Mouse (Mus musculus): ENCODE measurements around the gene Srsf12. TPM values are rescaled to one million over a fixed set of nuclear protein-coding genes. Genes with fewer than 3 reads are reported as not detected.

Srsf12 gene
- polyA plus RNA-seq (2014; fragmentation: Nextera tagmentation; extraction: Ambion mirVana) = 9.5 and 10.9 TPM in 2 replicates

- H3K27ac ChIP-seq (ENCODE audit: low read depth, low read length) = no peak within 1 kb of the TSS
- peak within 1 kb of the TSS; percentile 100 for H3K4me2 ChIP-seq (ENCODE audit: low read depth)
- WGBS = 3% methylated on average over 53 of the region's 65 CpGs
- H3K9ac ChIP-seq (ENCODE audit: low read length) = peak within 1 kb of the TSS; percentile 84
- H3K36me3 ChIP-seq (ENCODE audit: control insufficient read depth, insufficient read depth, low read length) = no peaks in the 10 kb centered on the region
- H3K27me3 ChIP-seq (ENCODE audit: control insufficient read depth, insufficient read depth, low read length) = no peaks in the 10 kb centered on the region
- ATAC-seq (ENCODE audit: insufficient read depth, low FRiP score, low TSS enrichment) = peak; percentile 66
- H3K9me3 ChIP-seq (ENCODE audit: control insufficient read depth, low read length) = no peaks in the 10 kb centered on the region
- H3K4me1 ChIP-seq (ENCODE audit: control insufficient read depth, insufficient read depth, low read length) = no peaks in the 10 kb centered on the region
- DNase-seq (ENCODE audit: low spot score) = peak; percentile 54
- peak within 1 kb of the TSS; percentile 72 for H3K4me3 ChIP-seq (ENCODE audit: low read depth, low read length)
Observed at GRCm38 (mm10) chr4:33208881-33209841, at the start of gene Srsf12. Srsf12 (plus strand) TSS chr4:33208991.

GRCm38 (mm10) chr4:33183477-33183876, 25.3 kb upstream of the Srsf12 start:
- Histone ChIP-seq H3K36me3 (ENCODE audit: control insufficient read depth, insufficient read depth, low read length) (no peaks in the 10 kb centered on the region), H3K27ac (ENCODE audit: low read depth, low read length) (no peak overlapping the region), H3K4me1 (ENCODE audit: control insufficient read depth, insufficient read depth, low read length) (no peaks in the 10 kb centered on the region), H3K9me3 (ENCODE audit: control insufficient read depth, low read length) (no peaks in the 10 kb centered on the region), H3K27me3 (ENCODE audit: control insufficient read depth, insufficient read depth, low read length) (no peaks in the 10 kb centered on the region), H3K4me3 (ENCODE audit: low read depth, low read length) (no peak overlapping the region), H3K9ac (ENCODE audit: low read length) (no peak overlapping the region), H3K4me2 (ENCODE audit: low read depth) (no peak overlapping the region)
- 83% methylated on average over 5 of the region's 5 CpGs for WGBS
- no peak for ATAC-seq (ENCODE audit: insufficient read depth, low FRiP score, low TSS enrichment)
- DNase-seq (ENCODE audit: low spot score) = no peak

GRCm38 (mm10) chr4:33188164-33188563, 20.6 kb upstream of the Srsf12 start:
- H3K4me1 ChIP-seq (ENCODE audit: control insufficient read depth, insufficient read depth, low read length) = no peaks in the 10 kb centered on the region
- WGBS = 28% methylated on average over 9 of the region's 9 CpGs
- no peaks in the 10 kb centered on the region for H3K9me3 ChIP-seq (ENCODE audit: control insufficient read depth, low read length)
- DNase-seq (ENCODE audit: low spot score) (peak; percentile 44), ATAC-seq (ENCODE audit: insufficient read depth, low FRiP score, low TSS enrichment) (0 out of 2 replicates have a peak, but pooled peaks have one; percentile 11)
- H3K9ac ChIP-seq (ENCODE audit: low read length) = no peak overlapping the region
- H3K36me3 ChIP-seq (ENCODE audit: control insufficient read depth, insufficient read depth, low read length) = no peaks in the 10 kb centered on the region
- no peak overlapping the region for H3K4me3 ChIP-seq (ENCODE audit: low read depth, low read length)
- no peaks in the 10 kb centered on the region for H3K27me3 ChIP-seq (ENCODE audit: control insufficient read depth, insufficient read depth, low read length)
- H3K27ac ChIP-seq (ENCODE audit: low read depth, low read length) = no peak overlapping the region
- no peak overlapping the region for H3K4me2 ChIP-seq (ENCODE audit: low read depth)

- ATAC-seq (ENCODE audit: insufficient read depth, low FRiP score, low TSS enrichment) (peak; percentile 89), DNase-seq (ENCODE audit: low spot score) (peak; percentile 84)
- no peaks in the 10 kb centered on the region for H3K27me3 ChIP-seq (ENCODE audit: control insufficient read depth, insufficient read depth, low read length)
- H3K4me1 ChIP-seq (ENCODE audit: control insufficient read depth, insufficient read depth, low read length) = no peaks in the 10 kb centered on the region
- H3K4me3 ChIP-seq (ENCODE audit: low read depth, low read length) = peak overlapping the region; percentile 62
- peak overlapping the region; percentile 67 for H3K9ac ChIP-seq (ENCODE audit: low read length)
- WGBS = under 1% methylated on average over 103 of the region's 123 CpGs
- H3K27ac ChIP-seq (ENCODE audit: low read depth, low read length) = peak overlapping the region; percentile 49; the same call in 1 of the 2 replicates
- H3K36me3 ChIP-seq (ENCODE audit: control insufficient read depth, insufficient read depth, low read length) = no peaks in the 10 kb centered on the region
- peak overlapping the region; percentile 88 for H3K4me2 ChIP-seq (ENCODE audit: low read depth)
- no peaks in the 10 kb centered on the region for H3K9me3 ChIP-seq (ENCODE audit: control insufficient read depth, low read length)
Observed at GRCm38 (mm10) chr4:33188781-33189734, 19.7 kb upstream of the Srsf12 start.

- H3K4me2 ChIP-seq (ENCODE audit: low read depth) = peak within 1 kb of the TSS; percentile 88
- H3K27me3 ChIP-seq (ENCODE audit: control insufficient read depth, insufficient read depth, low read length) = no peaks in the 10 kb centered on the region
- no peak for ATAC-seq (ENCODE audit: insufficient read depth, low FRiP score, low TSS enrichment)
- peak within 1 kb of the TSS; percentile 49; the same call in 1 of the 2 replicates for H3K27ac ChIP-seq (ENCODE audit: low read depth, low read length)
- H3K4me1 ChIP-seq (ENCODE audit: control insufficient read depth, insufficient read depth, low read length) = no peaks in the 10 kb centered on the region
- H3K9me3 ChIP-seq (ENCODE audit: control insufficient read depth, low read length) = no peaks in the 10 kb centered on the region
- DNase-seq (ENCODE audit: low spot score) = no peak
- peak within 1 kb of the TSS; percentile 62 for H3K4me3 ChIP-seq (ENCODE audit: low read depth, low read length)
- WGBS = 16% methylated on average over 6 of the region's 6 CpGs
- H3K9ac ChIP-seq (ENCODE audit: low read length) = peak within 1 kb of the TSS; percentile 67
- no peaks in the 10 kb centered on the region for H3K36me3 ChIP-seq (ENCODE audit: control insufficient read depth, insufficient read depth, low read length)
Observed at GRCm38 (mm10) chr4:33189735-33190036, 19.1 kb upstream of the Srsf12 start, which contains the start of gene Pm20d2. Pm20d2 (minus strand) TSS chr4:33189737.

GRCm38 (mm10) chr4:33198117-33198516, 10.7 kb upstream of the Srsf12 start:
- ATAC-seq (ENCODE audit: insufficient read depth, low FRiP score, low TSS enrichment) = no peak

GRCm38 (mm10) chr4:33204682-33205081, 4.1 kb upstream of the Srsf12 start:
- DNase-seq (ENCODE audit: low spot score) (peak; percentile 67), ATAC-seq (ENCODE audit: insufficient read depth, low FRiP score, low TSS enrichment) (no peak)
- 0% methylated on average over 4 of the region's 4 CpGs for WGBS
- Histone ChIP-seq H3K27ac (ENCODE audit: low read depth, low read length) (no peak overlapping the region), H3K36me3 (ENCODE audit: control insufficient read depth, insufficient read depth, low read length) (no peaks in the 10 kb centered on the region), H3K9me3 (ENCODE audit: control insufficient read depth, low read length) (no peaks in the 10 kb centered on the region), H3K4me3 (ENCODE audit: low read depth, low read length) (no peak overlapping the region), H3K4me2 (ENCODE audit: low read depth) (no peak overlapping the region), H3K27me3 (ENCODE audit: control insufficient read depth, insufficient read depth, low read length) (no peaks in the 10 kb centered on the region), H3K4me1 (ENCODE audit: control insufficient read depth, insufficient read depth, low read length) (no peaks in the 10 kb centered on the region), H3K9ac (ENCODE audit: low read length) (no peak overlapping the region)

More at GRCm38 (mm10) chr4:33198117-33198516, 10.7 kb upstream of the Srsf12 start:
- Histone ChIP-seq H3K27me3 (ENCODE audit: control insufficient read depth, insufficient read depth, low read length) (no peaks in the 10 kb centered on the region), H3K36me3 (ENCODE audit: control insufficient read depth, insufficient read depth, low read length) (no peaks in the 10 kb centered on the region), H3K9me3 (ENCODE audit: control insufficient read depth, low read length) (no peaks in the 10 kb centered on the region), H3K9ac (ENCODE audit: low read length) (no peak overlapping the region), H3K4me3 (ENCODE audit: low read depth, low read length) (no peak overlapping the region), H3K27ac (ENCODE audit: low read depth, low read length) (no peak overlapping the region), H3K4me2 (ENCODE audit: low read depth) (no peak overlapping the region), H3K4me1 (ENCODE audit: control insufficient read depth, insufficient read depth, low read length) (no peaks in the 10 kb centered on the region)
- no peak for DNase-seq (ENCODE audit: low spot score)
- 11% methylated on average over 2 of the region's 2 CpGs for WGBS

- Histone ChIP-seq H3K4me1 (ENCODE audit: control insufficient read depth, insufficient read depth, low read length) (no peaks in the 10 kb centered on the region), H3K4me3 (ENCODE audit: low read depth, low read length) (no peak overlapping the region), H3K27me3 (ENCODE audit: control insufficient read depth, insufficient read depth, low read length) (no peaks in the 10 kb centered on the region), H3K36me3 (ENCODE audit: control insufficient read depth, insufficient read depth, low read length) (no peaks in the 10 kb centered on the region), H3K4me2 (ENCODE audit: low read depth) (no peak overlapping the region), H3K9ac (ENCODE audit: low read length) (no peak overlapping the region), H3K27ac (ENCODE audit: low read depth, low read length) (no peak overlapping the region), H3K9me3 (ENCODE audit: control insufficient read depth, low read length) (no peaks in the 10 kb centered on the region)
- DNase-seq (ENCODE audit: low spot score) (no peak), ATAC-seq (ENCODE audit: insufficient read depth, low FRiP score, low TSS enrichment) (no peak)
- 69% methylated on average over 2 of the region's 2 CpGs for WGBS
Observed at GRCm38 (mm10) chr4:33207551-33207950, 1.2 kb upstream of the Srsf12 start.

Data from neural tube, embryonic 11.5 days (tissue).